ENCODE assay signal across 8 mouse cellular contexts in genomic region chr11:51789735-51790134, GRCm38 (mm10). TPM values are rescaled to one million over a fixed set of nuclear protein-coding genes. Genes with fewer than 3 reads are reported as not detected.
A peak's percentile ranks its signal among the peaks of the same experiment; 100 is the strongest.
DNase-seq lines count a peak whose midpoint lies in the region; ATAC-seq and TF ChIP-seq lines count a peak whose summit lies in the region.
"Not testable (repeated sequence)": the region's sequence is repeated elsewhere in the genome, so short reads cannot be mapped to it uniquely, and the experiment has no call there.

No protein-coding gene starts in this region.

- H3K4me1 ChIP-seq in MEL (ENCODE audit: control insufficient read depth in 1 of 2, insufficient read depth in 2 of 2, low read length in 2 of 2); kidney, adult 2 months (ENCODE audit: control insufficient read depth, insufficient read depth, low read length); liver, embryonic 14.5 days (replicated peaks; ENCODE audit: control insufficient read depth in 2 of 2, insufficient read depth in 2 of 2, low read length in 1 of 2); lung, postnatal 0 days (ENCODE audit: insufficient read depth, low read depth, low read length): not testable (repeated sequence)

- TF ChIP-seq RAD21 in MEL (IDR thresholded peaks at IDR 0.05; ENCODE audit: low read depth, low read length): peak; percentile 6; the same call in 1 of the 2 replicates

- not testable (repeated sequence) for TF ChIP-seq EP300 in MEL (IDR thresholded peaks at IDR 0.05; ENCODE audit: low read depth in 1 of 2, low read length in 2 of 2); liver, embryonic 14.5 days (IDR thresholded peaks at IDR 0.05; ENCODE audit: low read depth); lung, postnatal 0 days (IDR thresholded peaks at IDR 0.05)

- not testable (repeated sequence) for H3K79me2 ChIP-seq in MEL (ENCODE audit: control insufficient read depth, insufficient read depth, low read length, poor library complexity)

- intact Hi-C loops in gastrocnemius, adult 2 months (cut with DNase I): not testable (repeated sequence)

- TF ChIP-seq POLR2A in MEL (IDR thresholded peaks at IDR 0.05; ENCODE audit: control insufficient read depth in 1 of 2, insufficient read depth in 1 of 2, low read depth in 1 of 2, low read length in 2 of 2, poor library complexity in 1 of 2); brain, embryonic 14.5 days (IDR thresholded peaks at IDR 0.05; ENCODE audit: borderline replicate concordance, extremely low read depth, insufficient read depth, insufficient read length, poor library complexity, severe bottlenecking); kidney, adult 2 months (IDR thresholded peaks at IDR 0.05; ENCODE audit: low read depth, low read length): not testable (repeated sequence)

- not testable (repeated sequence) for H3K9me3 ChIP-seq in MEL (replicated peaks; ENCODE audit: insufficient read depth, low read length); liver, embryonic 14.5 days (ENCODE audit: control insufficient read depth, low read length); lung, postnatal 0 days (ENCODE audit: low read length)

- not testable (repeated sequence) for H3K27me3 ChIP-seq in MEL (ENCODE audit: control insufficient read depth in 1 of 2, insufficient read depth in 2 of 2, low read length in 2 of 2); kidney, adult 2 months (replicated peaks; ENCODE audit: control insufficient read depth, insufficient read depth, low read length); liver, embryonic 14.5 days (ENCODE audit: control insufficient read depth, insufficient read depth, low read length); lung, postnatal 0 days (replicated peaks; ENCODE audit: insufficient read depth, low read length)

- not testable (repeated sequence) for H3K9ac ChIP-seq in MEL (ENCODE audit: control insufficient read depth, low read depth, low read length, poor library complexity, severe bottlenecking); liver, embryonic 14.5 days (replicated peaks); lung, postnatal 0 days (replicated peaks; ENCODE audit: low read depth)

- 92% methylated on average over 4 of the region's 4 CpGs for WGBS in kidney, adult 2 months
- 78% methylated on average over 4 of the region's 4 CpGs for WGBS in liver, embryonic 14.5 days (ENCODE audit: insufficient replicate concordance)
- WGBS in lung, postnatal 0 days: 76% methylated on average over 4 of the region's 4 CpGs

- H3K4me2 ChIP-seq in liver, embryonic 14.5 days (ENCODE audit: low read depth); lung, postnatal 0 days (replicated peaks; ENCODE audit: low read depth, low read length): not testable (repeated sequence)

- ATAC-seq in liver, embryonic 14.5 days (ENCODE audit: insufficient read depth); lung, postnatal 0 days: not testable (repeated sequence)

- H3K4me3 ChIP-seq in MEL (ENCODE audit: control insufficient read depth in 1 of 2, insufficient read depth in 1 of 2, low read depth in 2 of 2, low read length in 2 of 2); gastrocnemius, adult 2 months; kidney, adult 2 months (ENCODE audit: insufficient read depth, low read depth, low read length); liver, embryonic 14.5 days (ENCODE audit: insufficient read depth in 1 of 2, low read depth in 2 of 2, low read length in 2 of 2); lung, postnatal 0 days (ENCODE audit: low read depth, low read length): not testable (repeated sequence)

- peak in 1 of 3 experiments; percentile 65; a peak in 2 of 6 replicates for TF ChIP-seq CTCF in MEL (IDR thresholded peaks at IDR 0.05 in 2 of 3, conservative IDR thresholded peaks at IDR 0.05 in 1 of 3; ENCODE audit: control insufficient read depth in 1 of 3, insufficient read depth in 1 of 3, low read depth in 2 of 3, low read length in 3 of 3, poor library complexity in 1 of 3, severe bottlenecking in 1 of 3)
- not testable (repeated sequence) for TF ChIP-seq CTCF in brain, embryonic 14.5 days (IDR thresholded peaks at IDR 0.05; ENCODE audit: borderline replicate concordance, extremely low read depth, insufficient read depth, insufficient read length)
- peak; percentile 9; the same call in 1 of the 2 replicates for TF ChIP-seq CTCF in gastrocnemius, adult 2 months (IDR thresholded peaks at IDR 0.05)
- TF ChIP-seq CTCF in kidney, adult 2 months (conservative IDR thresholded peaks at IDR 0.05; ENCODE audit: insufficient read depth, insufficient read length, low read depth, low read length): 0 out of 2 replicates have a peak, but pooled peaks have one; percentile 12
- peak; percentile 37; the same call in 1 of the 2 replicates for TF ChIP-seq CTCF in liver, embryonic 14.5 days (IDR thresholded peaks at IDR 0.05; ENCODE audit: low read depth)
- TF ChIP-seq CTCF in lung, postnatal 0 days (IDR thresholded peaks at IDR 0.05): peak; percentile 35

- not testable (repeated sequence) for H3K27ac ChIP-seq in MEL (ENCODE audit: control insufficient read depth, low read depth, low read length); gastrocnemius, adult 2 months; kidney, adult 2 months (ENCODE audit: insufficient read depth, low read depth, low read length); liver, embryonic 14.5 days; lung, postnatal 0 days (ENCODE audit: low read length)

- H3K36me3 ChIP-seq in MEL (ENCODE audit: control insufficient read depth in 1 of 2, insufficient read depth in 2 of 2, low read length in 2 of 2): peaks cover 0 to 17% of the 10 kb centered on the region in 2 experiments; a peak in 3 of 4 replicates
- not testable (repeated sequence) for H3K36me3 ChIP-seq in kidney, adult 2 months (ENCODE audit: control insufficient read depth, insufficient read depth, low read length)
- H3K36me3 ChIP-seq in liver, embryonic 14.5 days (replicated peaks; ENCODE audit: control insufficient read depth, insufficient read depth, low read depth): peaks cover 15% of the 10 kb centered on the region
- peaks cover 32% of the 10 kb centered on the region for H3K36me3 ChIP-seq in lung, postnatal 0 days (ENCODE audit: insufficient read depth, low read length)

- DNase-seq in 3T3-L1 (ENCODE audit: low read depth, low spot score) (peak; percentile 55), MEL (ENCODE audit: low read depth, low spot score) (peak; percentile 55)
- peak; percentile 23 for DNase-seq in CD4-positive, CD25-positive, alpha-beta regulatory T cell, adult 2 months (ENCODE audit: low read depth, low spot score)
- peak; percentile 8 for DNase-seq in brain, embryonic 14.5 days (ENCODE audit: low read depth)
- not testable (repeated sequence) for DNase-seq in gastrocnemius, adult 2 months; kidney, adult 2 months; liver, embryonic 14.5 days (ENCODE audit: low read depth in 3 of 3, low spot score in 3 of 3); lung, postnatal 0 days (ENCODE audit: low spot score)

TF ChIP-seq in MEL, 35 proteins besides CTCF, POLR2A, EP300 and RAD21:
- TF ChIP-seq MXI1 (IDR thresholded peaks at IDR 0.05; ENCODE audit: low read depth, low read length) (peak; percentile 73), SMC3 (IDR thresholded peaks at IDR 0.05; ENCODE audit: low read depth, low read length) (peak; percentile 41; the same call in 1 of the 2 replicates), MYC (IDR thresholded peaks at IDR 0.05; ENCODE audit: low read depth, low read length) (peak; percentile 55; the same call in 1 of the 2 replicates), SIN3A (IDR thresholded peaks at IDR 0.05; ENCODE audit: low read length) (peak; percentile 35)

RNA-seq across cellular contexts. Expression of gene Sar1b, which starts 26.2 kb away (rescaled TPM):
- total RNA-seq in MEL (2012; rRNA removed): 99.0 and 104 TPM in 2 replicates
- 100 to 1,000 TPM in 1 of 2 experiments, not detected in 1; 124 TPM for polyA plus RNA-seq in MEL (2012; ENCODE audit: insufficient read depth in 1 of 2, insufficient read length in 2 of 2, low read depth in 1 of 2, low replicate concordance in 2 of 2, missing spikeins in 1 of 2)
- polyA plus RNA-seq in brain, embryonic 14.5 days (2012; rRNA removed): 91.1 and 97.9 TPM in 2 replicates
- total RNA-seq in gastrocnemius, adult 2 months (2021): 100 to 1,000 TPM; 439 to 509 TPM
- 47.1 and 62.2 TPM in 2 replicates for polyA plus RNA-seq in kidney, adult 2 months (2012; rRNA removed)
- 26.3 and 35.2 TPM in 2 replicates for polyA plus RNA-seq in liver, embryonic 14.5 days (2012; rRNA removed)
- 80.4 and 80.7 TPM in 2 replicates for polyA plus RNA-seq in liver, embryonic 14.5 days (2014; fragmentation: Nextera tagmentation; extraction: Ambion mirVana)
- 121 and 125 TPM in 2 replicates for polyA plus RNA-seq in lung, postnatal 0 days (2015; fragmentation: Nextera tagmentation; extraction: Ambion mirVana)

RNA-seq across cellular contexts. Expression of gene Sec24a, which starts 26.3 kb away (rescaled TPM):
- 5.3 TPM in 2 replicates for total RNA-seq in MEL (2012; rRNA removed)
- polyA plus RNA-seq in MEL (2012; ENCODE audit: insufficient read depth in 1 of 2, insufficient read length in 2 of 2, low read depth in 1 of 2, low replicate concordance in 2 of 2, missing spikeins in 1 of 2): 10 to 100 TPM; 14.1 to 38.2 TPM
- polyA plus RNA-seq in brain, embryonic 14.5 days (2012; rRNA removed): 8.3 and 13.9 TPM in 2 replicates
- 10 to 100 TPM; 41.1 to 56.0 TPM for total RNA-seq in gastrocnemius, adult 2 months (2021)
- polyA plus RNA-seq in kidney, adult 2 months (2012; rRNA removed): 14.7 and 14.8 TPM in 2 replicates
- 3.7 TPM in 2 replicates for polyA plus RNA-seq in liver, embryonic 14.5 days (2012; rRNA removed)
- polyA plus RNA-seq in liver, embryonic 14.5 days (2014; fragmentation: Nextera tagmentation; extraction: Ambion mirVana): 6.2 and 6.6 TPM in 2 replicates
- polyA plus RNA-seq in lung, postnatal 0 days (2015; fragmentation: Nextera tagmentation; extraction: Ambion mirVana): 10.3 and 10.5 TPM in 2 replicates
